Comparison of ENCODE assay signal across 8 mouse cellular contexts in the genomic region with DNA sequence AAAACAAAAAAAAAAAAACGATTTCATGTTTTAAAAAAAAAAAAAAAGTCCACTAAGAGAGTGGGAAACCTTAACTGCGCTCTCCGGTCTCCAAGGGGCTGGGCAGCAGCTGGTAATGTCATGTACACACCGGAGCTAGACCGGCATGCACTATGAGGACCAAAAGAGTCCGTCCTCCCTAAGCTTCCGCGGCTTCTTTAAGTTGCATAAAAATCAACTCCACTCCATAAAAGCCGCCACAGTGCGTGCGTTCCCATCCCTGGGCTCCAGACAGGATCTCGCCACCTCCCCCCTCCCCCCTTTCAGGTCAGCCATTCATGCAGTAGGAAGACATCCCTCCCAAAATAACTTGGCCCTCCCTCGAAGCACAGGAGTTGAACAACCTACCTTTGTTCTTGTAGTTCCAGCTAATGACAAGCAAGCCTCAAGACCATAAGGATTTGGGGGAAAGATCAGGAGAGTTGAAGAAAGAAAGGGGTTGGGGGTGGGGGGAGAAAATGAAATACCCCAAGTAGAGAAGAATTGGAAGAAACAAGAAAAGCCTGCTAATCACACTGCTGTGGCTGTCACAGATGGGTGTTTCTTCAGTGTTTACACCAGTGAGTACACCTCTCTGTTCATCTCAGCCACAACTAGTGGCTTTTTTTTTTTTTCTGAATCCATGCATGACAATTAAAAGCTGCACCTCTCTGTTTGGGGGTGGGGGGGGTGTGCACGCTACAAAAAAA.
DNase-seq lines count a peak whose midpoint lies in the region; ATAC-seq and TF ChIP-seq lines count a peak whose summit lies in the region.

No protein-coding gene starts in this region.

- no peak for ATAC-seq in liver, embryonic 16.5 days (ENCODE audit: low read depth)

- H3K79me2 ChIP-seq in CH12.LX (replicated peaks; ENCODE audit: control insufficient read depth, extremely low read depth, insufficient read depth, poor library complexity, severe bottlenecking), result peaks cover 10% of the 10 kb centered on the region

- H3K27me3 ChIP-seq in CH12.LX (replicated peaks), result no peaks in the 10 kb centered on the region
- no peaks in the 10 kb centered on the region for H3K27me3 ChIP-seq in liver, embryonic 16.5 days (ENCODE audit: control insufficient read depth, insufficient read depth, low read depth, low read length)

- intact Hi-C loops in heart, postnatal 10 days (cut with DNase I), result loop anchor here (5.0 kb wide), 3 partner anchors 37 to 318 kb away; a partner anchor contains a TSS

- H3K4me2 ChIP-seq in CH12.LX (ENCODE audit: insufficient read depth, low read depth, poor library complexity, severe bottlenecking), result peak overlapping the region; percentile 90
- H3K4me2 ChIP-seq in liver, embryonic 16.5 days (ENCODE audit: low read depth, low read length), result peak overlapping the region; percentile 48

- DNase-seq in CH12.LX (ENCODE audit: extremely low read depth), result peak; percentile 37
- peak; percentile 73 for DNase-seq in brain, embryonic 14.5 days (ENCODE audit: low read depth)
- peak; percentile 47 to 52 for DNase-seq in heart, postnatal 10 days
- DNase-seq in layer of hippocampus, postnatal 10 days (ENCODE audit: low spot score in 2 of 2), result no peak
- DNase-seq in left cerebral cortex, adult 11 months (ENCODE audit: low spot score), result no peak
- DNase-seq in adrenal gland, postnatal 14 days, result no peak
- DNase-seq in thymus, postnatal 10 days (ENCODE audit: low spot score in 2 of 2), result no peak

- dilution Hi-C loops in CH12.LX (cut with MboI; ENCODE audit: extremely low pct_ligation_motif_present, extremely low pct_unique_long_range_greater_than_20kb, low sequenced_read_pairs), result no loop called here

- WGBS in liver, embryonic 16.5 days (ENCODE audit: insufficient replicate concordance), result 13% methylated on average over 14 of the region's 14 CpGs

- peaks cover 9 to 14% of the 10 kb centered on the region in 2 experiments for H3K36me3 ChIP-seq in CH12.LX (replicated peaks in 1 of 2; ENCODE audit: control insufficient read depth in 1 of 2, insufficient read depth in 1 of 2, low read length in 1 of 2)
- no peaks in the 10 kb centered on the region for H3K36me3 ChIP-seq in liver, embryonic 16.5 days (ENCODE audit: control insufficient read depth, insufficient read depth)

- H3K9ac ChIP-seq in CH12.LX (ENCODE audit: insufficient read depth, low read depth), result peak overlapping the region; percentile 81
- no peak overlapping the region for H3K9ac ChIP-seq in liver, embryonic 16.5 days (ENCODE audit: low read depth, low read length)

- H3K27ac ChIP-seq in CH12.LX (ENCODE audit: insufficient read depth, low read depth), result peak overlapping the region; percentile 74
- H3K27ac ChIP-seq in liver, embryonic 16.5 days (ENCODE audit: low read length), result peak overlapping the region; percentile 66

- peaks cover 15 to 67% of the 10 kb centered on the region in 2 experiments for H3K4me1 ChIP-seq in CH12.LX (ENCODE audit: control insufficient read depth in 1 of 2, insufficient read depth in 2 of 2)
- H3K4me1 ChIP-seq in liver, embryonic 16.5 days (ENCODE audit: control insufficient read depth, low read depth, low read length), result peaks cover 25% of the 10 kb centered on the region

- H3K4me3 ChIP-seq in CH12.LX (replicated peaks in 1 of 3; ENCODE audit: low read depth in 2 of 3, low read length in 2 of 3, poor library complexity in 1 of 3), result peak overlapping the region; percentile 43 to 48 (median 46)
- peak overlapping the region; percentile 8; the same call in 1 of the 2 replicates for H3K4me3 ChIP-seq in liver, embryonic 16.5 days (ENCODE audit: low read depth, low read length)

- H3K9me3 ChIP-seq in CH12.LX (replicated peaks; ENCODE audit: low read length), result no peaks in the 10 kb centered on the region
- H3K9me3 ChIP-seq in liver, embryonic 16.5 days (replicated peaks; ENCODE audit: control insufficient read depth, low read length), result no peaks in the 10 kb centered on the region

- no peak for TF ChIP-seq RAD21 in CH12.LX (IDR thresholded peaks at IDR 0.05; ENCODE audit: low read depth, low read length)

- no peak for TF ChIP-seq EP300 in CH12.LX (IDR thresholded peaks at IDR 0.05; ENCODE audit: low read length)

- in situ Hi-C loops in CH12.LX (cut with MboI; ENCODE audit: low pct_ligation_motif_present, low pct_unique_long_range_greater_than_20kb, low sequenced_read_pairs), result no loop called here

- no peak for TF ChIP-seq POLR2A in CH12.LX (IDR thresholded peaks at IDR 0.05; ENCODE audit: low read depth, low read length)
- TF ChIP-seq POLR2A in brain, embryonic 14.5 days (IDR thresholded peaks at IDR 0.05; ENCODE audit: borderline replicate concordance, extremely low read depth, insufficient read depth, insufficient read length, poor library complexity, severe bottlenecking), result no peak

- no peak for TF ChIP-seq CTCF in CH12.LX (conservative IDR thresholded peaks at IDR 0.05 in 1 of 2, IDR thresholded peaks at IDR 0.05 in 1 of 2; ENCODE audit: low read depth in 2 of 2, low read length in 2 of 2)
- TF ChIP-seq CTCF in brain, embryonic 14.5 days (IDR thresholded peaks at IDR 0.05; ENCODE audit: borderline replicate concordance, extremely low read depth, insufficient read depth, insufficient read length), result no peak

TF ChIP-seq in CH12.LX, 34 proteins besides CTCF, POLR2A, EP300 and RAD21:
- TF ChIP-seq NELFE (IDR thresholded peaks at IDR 0.05; ENCODE audit: low read depth, low read length) (no peak), TBP (conservative IDR thresholded peaks at IDR 0.05; ENCODE audit: low read depth, low read length) (no peak), HCFC1 (IDR thresholded peaks at IDR 0.05; ENCODE audit: low read depth, low read length) (no peak), MAFK (IDR thresholded peaks at IDR 0.05; ENCODE audit: insufficient replicate concordance, low read length) (no peak), MXI1 (IDR thresholded peaks at IDR 0.05; ENCODE audit: low read depth, low read length) (no peak), CHD2 (IDR thresholded peaks at IDR 0.05; ENCODE audit: low read length) (peak; percentile 36; the same call in 1 of the 2 replicates), ZMIZ1 (IDR thresholded peaks at IDR 0.05; ENCODE audit: low read depth, low read length) (no peak), SIN3A (IDR thresholded peaks at IDR 0.05; ENCODE audit: low read length) (peak; percentile 61), SMC3 (IDR thresholded peaks at IDR 0.05; ENCODE audit: low read depth, low read length) (no peak), ETS1 (conservative IDR thresholded peaks at IDR 0.05; ENCODE audit: low read depth, low read length) (no peak; the same call in 1 of the 2 replicates), BHLHE40 (IDR thresholded peaks at IDR 0.05; ENCODE audit: low read depth, low read length) (peak; percentile 11; the same call in 1 of the 2 replicates), MAX (IDR thresholded peaks at IDR 0.05; ENCODE audit: low read length) (no peak; the same call in 1 of the 2 replicates), PAX5 (IDR thresholded peaks at IDR 0.05; ENCODE audit: low read length) (no peak), GABPA (IDR thresholded peaks at IDR 0.05; ENCODE audit: insufficient replicate concordance, low read depth, low read length) (no peak), ZC3H11A (IDR thresholded peaks at IDR 0.05; ENCODE audit: low read depth, low read length) (no peak), E2F4 (IDR thresholded peaks at IDR 0.05; ENCODE audit: insufficient replicate concordance, low read depth, low read length) (no peak), JUND (conservative IDR thresholded peaks at IDR 0.05; ENCODE audit: low read depth, low read length) (no peak), MEF2A (IDR thresholded peaks at IDR 0.05; ENCODE audit: borderline replicate concordance, low read depth, low read length) (peak; percentile 75; the same call in 1 of the 2 replicates), UBTF (IDR thresholded peaks at IDR 0.05; ENCODE audit: low read depth, low read length) (no peak), KAT2A (IDR thresholded peaks at IDR 0.05; ENCODE audit: insufficient replicate concordance, low read length) (no peak), NRF1 (IDR thresholded peaks at IDR 0.05; ENCODE audit: low read depth, low read length) (no peak), ZNF384 (IDR thresholded peaks at IDR 0.05; ENCODE audit: low read depth, low read length) (peak; percentile 88), RCOR1 (conservative IDR thresholded peaks at IDR 0.05; ENCODE audit: low read depth, low read length) (no peak), POLR2AphosphoS2 (IDR thresholded peaks at IDR 0.05; ENCODE audit: low read depth, low read length) (no peak), ZKSCAN1 (IDR thresholded peaks at IDR 0.05; ENCODE audit: borderline replicate concordance, low read depth, low read length) (no peak), ELF1 (IDR thresholded peaks at IDR 0.05; ENCODE audit: low read depth, low read length) (no peak), MAZ (IDR thresholded peaks at IDR 0.05; ENCODE audit: low read depth, low read length) (no peak), CHD1 (IDR thresholded peaks at IDR 0.05; ENCODE audit: low read depth, low read length) (no peak), USF1 (IDR thresholded peaks at IDR 0.05; ENCODE audit: low read depth, low read length) (no peak), IRF4 (IDR thresholded peaks at IDR 0.05; ENCODE audit: low read depth, low read length) (no peak)

Comparison
In these comparisons a context has a peak if more than half of its experiments do, and no peak if none do; other contexts are left out.
1. DNase-seq: peak in CH12.LX (single experiment), brain, embryonic 14.5 days (single experiment) and heart, postnatal 10 days (2 of 2); none in layer of hippocampus, postnatal 10 days (0 of 2), left cerebral cortex, adult 11 months (single experiment), adrenal gland, postnatal 14 days (single experiment) and thymus, postnatal 10 days (0 of 2).